Mouse (Mus musculus): ENCODE data around the gene Mthfr. TPM values are rescaled to one million over a fixed set of nuclear protein-coding genes. Genes with fewer than 3 reads are reported as not detected.

The Mthfr gene
- total RNA-seq, 1 experiment, result 34.0 TPM

DNA sequence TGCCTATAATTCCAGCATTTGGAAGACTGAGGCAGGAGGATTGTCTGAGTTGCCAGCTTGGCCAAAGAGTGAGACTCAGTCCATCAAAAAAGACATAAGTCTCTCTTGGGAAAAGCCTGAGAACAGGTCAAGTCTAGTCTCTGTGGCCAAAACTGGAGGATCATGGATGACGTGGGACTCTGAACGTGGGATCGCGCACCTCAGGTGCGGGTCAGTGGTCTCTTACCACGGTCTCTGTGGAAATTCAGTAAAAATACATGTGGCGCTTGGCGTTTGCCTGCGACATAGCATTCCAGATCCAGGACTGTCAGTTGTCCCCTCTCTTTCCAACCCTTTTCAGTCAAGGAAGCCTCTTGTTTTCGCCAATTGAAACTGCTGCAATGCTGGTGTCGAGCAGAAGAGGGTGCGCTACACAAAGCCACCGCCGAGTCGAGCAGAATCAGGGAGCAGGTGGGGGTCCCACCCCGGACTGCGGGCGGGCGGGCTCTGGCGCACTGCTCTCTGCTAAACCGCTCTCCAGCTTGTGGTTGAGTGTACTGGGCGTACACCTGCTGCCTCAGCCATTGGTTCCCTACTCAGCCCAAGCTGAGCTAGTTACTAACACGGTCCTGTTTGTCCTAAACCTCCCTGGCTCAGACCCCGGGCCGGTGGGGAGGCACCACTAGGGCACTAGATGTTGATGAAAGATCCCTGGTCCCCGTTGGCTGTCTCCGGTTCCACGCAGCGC is 63.1 kb downstream of the Mthfr start:
- Histone ChIP-seq H3K4me1 (ENCODE audit: control insufficient read depth in 2 of 2, insufficient read depth in 2 of 2, low read length in 2 of 2, poor library complexity in 1 of 2) (peaks cover 2 to 12% of the 10 kb centered on the region in 2 experiments; a peak in 3 of 4 replicates), H3K27ac (ENCODE audit: insufficient read depth, low read depth, low read length, poor library complexity, severe bottlenecking) (no peak overlapping the region), H3K9ac (ENCODE audit: insufficient read depth, low read depth, low read length, poor library complexity, severe bottlenecking) (peak overlapping the region; percentile 4; the same call in 1 of the 2 replicates), H3K36me3 (ENCODE audit: control insufficient read depth, insufficient read depth, low read length, poor library complexity, severe bottlenecking) (no peaks in the 10 kb centered on the region), H3K9me3 (ENCODE audit: control insufficient read depth, insufficient read depth, low read depth, low read length) (no peaks in the 10 kb centered on the region), H3K4me3 (ENCODE audit: insufficient read depth in 1 of 2, low read depth in 1 of 2, low read length in 2 of 2, poor library complexity in 1 of 2, severe bottlenecking in 1 of 2) (peak overlapping the region; percentile 24 to 43; a peak in 3 of 4 replicates)
- TF ChIP-seq MAFK (IDR thresholded peaks at IDR 0.05; ENCODE audit: insufficient read depth, low read depth, low read length), result no peak
- TF ChIP-seq HCFC1 (IDR thresholded peaks at IDR 0.05; ENCODE audit: borderline replicate concordance, insufficient read depth, low read length), result 0 out of 2 replicates have a peak, but pooled peaks have one; percentile 14
- no peak for DNase-seq (ENCODE audit: low read depth, low spot score)
- in situ Hi-C loops (cut with MboI; ENCODE audit: low sequenced_read_pairs in 2 of 2, unreplicated experiment in 2 of 2), result no loop called here

- TF ChIP-seq ZC3H11A (IDR thresholded peaks at IDR 0.05; ENCODE audit: borderline replicate concordance, low read depth, low read length) (no peak), ZNF384 (IDR thresholded peaks at IDR 0.05; ENCODE audit: low read depth, low read length) (no peak), CHD2 (IDR thresholded peaks at IDR 0.05; ENCODE audit: low read depth, low read length) (no peak), HCFC1 (IDR thresholded peaks at IDR 0.05; ENCODE audit: borderline replicate concordance, insufficient read depth, low read length) (no peak), MAFK (IDR thresholded peaks at IDR 0.05; ENCODE audit: insufficient read depth, low read depth, low read length) (no peak)
- H3K4me3 ChIP-seq (ENCODE audit: insufficient read depth in 1 of 2, low read depth in 1 of 2, low read length in 2 of 2, poor library complexity in 1 of 2, severe bottlenecking in 1 of 2), result no peak overlapping the region
- in situ Hi-C loops (cut with MboI; ENCODE audit: low sequenced_read_pairs in 2 of 2, unreplicated experiment in 2 of 2), result no loop called here
- peaks cover 2 to 21% of the 10 kb centered on the region in 2 experiments; a peak in 3 of 4 replicates for H3K4me1 ChIP-seq (ENCODE audit: control insufficient read depth in 2 of 2, insufficient read depth in 2 of 2, low read length in 2 of 2, poor library complexity in 1 of 2)
- H3K27ac ChIP-seq (ENCODE audit: insufficient read depth, low read depth, low read length, poor library complexity, severe bottlenecking), result no peak overlapping the region
- no peak for DNase-seq (ENCODE audit: low read depth, low spot score)
- no peaks in the 10 kb centered on the region for H3K36me3 ChIP-seq (ENCODE audit: control insufficient read depth, insufficient read depth, low read length, poor library complexity, severe bottlenecking)
- no peaks in the 10 kb centered on the region for H3K9me3 ChIP-seq (ENCODE audit: control insufficient read depth, insufficient read depth, low read depth, low read length)
- H3K9ac ChIP-seq (ENCODE audit: insufficient read depth, low read depth, low read length, poor library complexity, severe bottlenecking), result no peak overlapping the region
Measured at GRCm38 (mm10) chr4:148104146-148104545, 65.3 kb downstream of the Mthfr start.

GRCm38 (mm10) chr4:148107621-148108291 is 68.9 kb downstream of the Mthfr start:
- Histone ChIP-seq H3K27ac (ENCODE audit: insufficient read depth, low read depth, low read length, poor library complexity, severe bottlenecking) (no peak overlapping the region), H3K4me1 (ENCODE audit: control insufficient read depth in 2 of 2, insufficient read depth in 2 of 2, low read length in 2 of 2, poor library complexity in 1 of 2) (peaks cover 0 to 15% of the 10 kb centered on the region in 2 experiments; a peak in 3 of 4 replicates), H3K9me3 (ENCODE audit: control insufficient read depth, insufficient read depth, low read depth, low read length) (no peaks in the 10 kb centered on the region), H3K4me3 (ENCODE audit: insufficient read depth in 1 of 2, low read depth in 1 of 2, low read length in 2 of 2, poor library complexity in 1 of 2, severe bottlenecking in 1 of 2) (peak overlapping the region in 1 of 2 experiments; percentile 48; a peak in 2 of 4 replicates), H3K36me3 (ENCODE audit: control insufficient read depth, insufficient read depth, low read length, poor library complexity, severe bottlenecking) (no peaks in the 10 kb centered on the region), H3K9ac (ENCODE audit: insufficient read depth, low read depth, low read length, poor library complexity, severe bottlenecking) (peak overlapping the region; percentile 48)
- TF ChIP-seq MAFK (IDR thresholded peaks at IDR 0.05; ENCODE audit: insufficient read depth, low read depth, low read length), result no peak
- TF ChIP-seq HCFC1 (IDR thresholded peaks at IDR 0.05; ENCODE audit: borderline replicate concordance, insufficient read depth, low read length), result no peak
- TF ChIP-seq ZNF384 (IDR thresholded peaks at IDR 0.05; ENCODE audit: low read depth, low read length), result no peak
- no peak for TF ChIP-seq CHD2 (IDR thresholded peaks at IDR 0.05; ENCODE audit: low read depth, low read length)
- TF ChIP-seq ZC3H11A (IDR thresholded peaks at IDR 0.05; ENCODE audit: borderline replicate concordance, low read depth, low read length), result no peak
- in situ Hi-C loops (cut with MboI; ENCODE audit: low sequenced_read_pairs in 2 of 2, unreplicated experiment in 2 of 2), result no loop called here
- DNase-seq (ENCODE audit: low read depth, low spot score), result no peak

DNA sequence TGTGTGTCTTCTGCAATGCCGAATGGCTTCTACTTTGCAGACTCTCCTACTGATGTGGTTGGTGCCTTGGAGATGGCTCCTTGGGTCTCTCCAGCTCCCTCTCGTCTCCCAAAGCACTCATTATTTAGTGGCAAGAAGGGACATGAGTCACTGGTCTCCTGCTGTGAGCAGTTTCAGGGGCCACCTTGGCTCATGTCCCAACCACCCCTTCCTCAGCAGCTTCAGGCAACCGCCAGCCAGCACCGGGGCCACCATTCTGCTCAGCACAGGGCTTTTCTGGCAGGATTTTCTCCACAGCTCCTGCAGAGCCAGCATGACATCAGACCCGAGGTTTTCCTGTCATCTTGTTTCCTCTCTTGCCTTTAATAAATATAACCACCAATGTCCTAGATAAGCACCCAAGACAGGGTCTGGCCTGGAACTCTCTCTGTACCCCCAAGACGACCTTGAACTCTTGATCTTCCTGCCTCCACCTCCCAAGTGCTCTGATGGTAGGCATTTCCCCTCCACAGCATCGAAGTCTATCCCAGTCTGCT is 69.8 kb downstream of the Mthfr start:
- H3K4me1 ChIP-seq (ENCODE audit: control insufficient read depth in 2 of 2, insufficient read depth in 2 of 2, low read length in 2 of 2, poor library complexity in 1 of 2), result peaks cover 0 to 16% of the 10 kb centered on the region in 2 experiments; a peak in 3 of 4 replicates
- TF ChIP-seq MAFK (IDR thresholded peaks at IDR 0.05; ENCODE audit: insufficient read depth, low read depth, low read length) (no peak), HCFC1 (IDR thresholded peaks at IDR 0.05; ENCODE audit: borderline replicate concordance, insufficient read depth, low read length) (no peak), ZNF384 (IDR thresholded peaks at IDR 0.05; ENCODE audit: low read depth, low read length) (no peak), ZC3H11A (IDR thresholded peaks at IDR 0.05; ENCODE audit: borderline replicate concordance, low read depth, low read length) (no peak), CHD2 (IDR thresholded peaks at IDR 0.05; ENCODE audit: low read depth, low read length) (no peak)
- no peaks in the 10 kb centered on the region for H3K9me3 ChIP-seq (ENCODE audit: control insufficient read depth, insufficient read depth, low read depth, low read length)
- no peak for DNase-seq (ENCODE audit: low read depth, low spot score)
- no peak overlapping the region for H3K27ac ChIP-seq (ENCODE audit: insufficient read depth, low read depth, low read length, poor library complexity, severe bottlenecking)
- H3K36me3 ChIP-seq (ENCODE audit: control insufficient read depth, insufficient read depth, low read length, poor library complexity, severe bottlenecking), result no peaks in the 10 kb centered on the region
- H3K9ac ChIP-seq (ENCODE audit: insufficient read depth, low read depth, low read length, poor library complexity, severe bottlenecking), result no peak overlapping the region
- in situ Hi-C loops (cut with MboI; ENCODE audit: low sequenced_read_pairs in 2 of 2, unreplicated experiment in 2 of 2), result no loop called here
- no peak overlapping the region for H3K4me3 ChIP-seq (ENCODE audit: insufficient read depth in 1 of 2, low read depth in 1 of 2, low read length in 2 of 2, poor library complexity in 1 of 2, severe bottlenecking in 1 of 2)

Other genes starting within 250 kb of the Mthfr start
- gene Zfp984, start 229.3 kb upstream of the Mthfr start, total RNA-seq (2012; rRNA removed), result 40.9 and 42.6 TPM in 2 replicates
- 3.6 and 4.9 TPM in 2 replicates for gene Zfp933, start 190.7 kb upstream of the Mthfr start, total RNA-seq (2012; rRNA removed)
- 6.3 and 27.9 TPM in 2 replicates for gene Miip, start 170.3 kb upstream of the Mthfr start, total RNA-seq (2012; rRNA removed)
- 1.4 and 1.6 TPM in 2 replicates for gene Fv1, start 170.1 kb upstream of the Mthfr start, total RNA-seq (2012; rRNA removed)
- gene Mfn2, start 134.4 kb upstream of the Mthfr start, total RNA-seq (2012; rRNA removed), result 12.4 and 18.6 TPM in 2 replicates
- gene Plod1, start 102.3 kb upstream of the Mthfr start, total RNA-seq (2012; rRNA removed), result 26.2 and 50.0 TPM in 2 replicates
- gene 2510039O18Rik, start 98.2 kb upstream of the Mthfr start, total RNA-seq (2012; rRNA removed), result 73.5 and 115 TPM in 2 replicates
- gene Nppb, start 53.3 kb upstream of the Mthfr start, total RNA-seq (2012; rRNA removed), result 0.95 and 3.8 TPM in 2 replicates
- gene Nppa, start 38.4 kb upstream of the Mthfr start, total RNA-seq (2012; rRNA removed), result 0.37 TPM in 1 of 2 replicates, not detected in the other
- 32.5 and 49.1 TPM in 2 replicates for gene Clcn6, start 256 bp upstream of the Mthfr start, total RNA-seq (2012; rRNA removed)
- 122 and 158 TPM in 2 replicates for gene Agtrap, start 49.0 kb downstream of the Mthfr start, total RNA-seq (2012; rRNA removed)
- 34.0 and 54.5 TPM in 2 replicates for gene Mad2l2, start 91.3 kb downstream of the Mthfr start, total RNA-seq (2012; rRNA removed)
- 0.76 and 1.3 TPM in 2 replicates for gene Draxin, start 91.6 kb downstream of the Mthfr start, total RNA-seq (2012; rRNA removed)
- 43.8 and 49.4 TPM in 2 replicates for gene Fbxo6, start 113.1 kb downstream of the Mthfr start, total RNA-seq (2012; rRNA removed)
- 5.1 and 11.0 TPM in 2 replicates for gene Fbxo44, start 121.4 kb downstream of the Mthfr start, total RNA-seq (2012; rRNA removed)
- gene Fbxo2, start 121.5 kb downstream of the Mthfr start, total RNA-seq (2012; rRNA removed), result 16.5 and 23.7 TPM in 2 replicates
- 1.6 and 2.2 TPM in 2 replicates for gene Disp3, start 248.9 kb downstream of the Mthfr start, total RNA-seq (2012; rRNA removed)

Data from ES-E14 (cell line).